Mouse (Mus musculus): ENCODE measurements at regions not wholly inside any gene's neighbourhood (a gene's known extent, or its start where the extent isn't known, plus 50 kb on each side); places are given as distances from the start of the nearest gene placed in this dataset.
A peak's percentile ranks its signal among the peaks of the same experiment; 100 is the strongest.
"Not testable (repeated sequence)": the region's sequence is repeated elsewhere in the genome, so short reads cannot be mapped to it uniquely, and the experiment has no call there.

GRCm38 (mm10) chr6:140816359-140816758 is 87.3 kb downstream of the Gm11077 start:
- no peak for DNase-seq (ENCODE audit: low read depth)

DNA sequence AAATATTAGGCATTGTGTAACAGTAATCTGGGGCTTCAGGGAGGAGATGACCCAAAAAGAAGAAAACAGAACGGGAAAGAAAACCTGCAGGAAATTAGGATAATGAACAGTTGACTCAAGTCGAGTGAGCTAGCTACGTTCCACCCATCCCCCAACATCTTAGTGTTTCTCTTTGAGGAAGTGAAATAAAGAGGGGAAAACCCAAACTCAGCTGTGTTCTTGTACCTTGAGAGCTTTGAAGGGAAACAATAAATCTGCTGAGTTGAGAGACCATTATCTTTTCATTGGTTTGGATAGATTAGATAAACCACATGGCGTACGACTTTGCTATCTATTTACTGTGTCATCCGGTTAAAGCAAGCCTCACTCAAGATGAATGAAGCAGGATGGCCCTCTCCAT is 87.7 kb downstream of the Gm11077 start:
- DNase-seq (ENCODE audit: low read depth): peak; percentile 81

DNA sequence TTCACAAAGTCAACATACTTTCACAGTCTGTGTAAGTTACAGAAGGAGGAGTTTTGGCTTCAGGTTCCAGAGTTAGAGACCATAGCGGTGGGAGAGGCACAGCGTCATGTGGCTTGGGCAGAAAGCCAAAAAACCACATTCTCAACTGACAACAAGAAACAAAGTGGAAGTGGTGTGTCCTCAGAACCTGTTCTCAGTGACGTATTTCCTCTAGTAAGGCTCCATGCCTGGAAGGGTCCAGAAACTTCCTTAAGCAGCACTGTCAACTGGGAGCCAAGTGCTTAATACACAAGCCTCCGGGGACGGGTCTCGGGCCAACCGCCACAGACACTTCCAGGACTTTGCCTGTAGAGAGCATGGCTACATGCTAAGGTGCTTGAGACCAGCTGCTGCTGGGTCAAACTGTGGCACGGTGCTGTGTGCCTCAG is 90.4 kb downstream of the Gm11077 start:
- DNase-seq (ENCODE audit: low read depth): peak; percentile 73

GRCm38 (mm10) chr6:140826522-140826921 is 97.4 kb downstream of the Gm11077 start:
- no peak for DNase-seq (ENCODE audit: low read depth)

- DNase-seq (ENCODE audit: low read depth): no peak
Observed at GRCm38 (mm10) chr6:140827651-140828050, 98.6 kb downstream of the Gm11077 start.

DNA sequence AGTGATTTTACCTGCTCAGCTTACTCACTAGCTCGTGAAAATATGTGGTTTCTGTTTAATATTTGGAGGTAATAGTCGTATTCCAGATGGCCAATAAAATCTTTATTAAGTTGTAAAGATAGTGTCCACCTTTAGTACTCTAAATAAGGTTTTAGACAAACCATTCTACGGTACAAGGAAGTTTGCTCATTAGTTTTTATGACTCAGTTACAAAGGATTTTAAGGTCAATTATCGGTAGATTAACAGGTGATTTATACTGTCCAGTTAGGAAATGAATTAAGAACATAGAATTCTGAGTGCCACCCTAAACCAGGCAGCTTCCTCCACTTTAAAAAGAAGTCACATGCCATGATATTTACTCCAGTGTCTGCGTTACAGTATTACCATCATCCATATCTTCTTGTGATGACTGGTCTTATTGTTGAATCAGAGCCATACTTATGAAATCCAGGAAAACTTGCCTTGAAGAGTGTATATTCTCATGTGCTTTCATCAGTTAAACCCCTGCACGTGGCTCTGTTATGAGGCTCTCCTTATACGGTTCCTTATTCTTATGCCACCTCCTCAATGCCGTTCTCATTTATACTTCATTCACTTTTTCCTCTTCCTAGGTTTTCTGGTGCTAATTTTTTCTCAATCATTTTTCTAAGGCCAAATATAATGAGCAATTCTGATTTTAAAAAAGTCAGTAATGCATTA is 114.4 kb downstream of the Gm11077 start:
- DNase-seq (ENCODE audit: low read depth): no peak

DNA sequence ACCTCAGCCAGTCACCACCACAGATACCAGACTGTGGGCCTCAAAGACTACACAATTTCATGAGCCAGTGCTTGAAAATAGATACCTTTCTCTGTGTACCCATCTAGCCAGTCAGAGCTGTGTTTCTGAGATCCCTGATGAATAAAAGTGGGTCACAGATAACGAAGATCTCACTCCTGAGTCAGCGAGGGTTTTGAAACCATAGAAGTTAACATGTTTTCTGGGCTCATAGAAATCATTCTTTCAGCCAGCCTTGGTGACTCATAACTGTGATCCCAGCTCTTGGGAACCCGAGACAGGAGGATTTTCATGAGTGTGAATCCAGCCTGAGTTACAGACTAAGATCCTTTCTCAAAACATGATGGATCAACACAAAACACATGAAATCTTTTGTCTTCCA is 118.1 kb downstream of the Gm11077 start:
- DNase-seq (ENCODE audit: low read depth): no peak

- DNase-seq (ENCODE audit: low read depth): no peak
Observed at GRCm38 (mm10) chr6:140852420-140852819, 123.3 kb downstream of the Gm11077 start.

DNA sequence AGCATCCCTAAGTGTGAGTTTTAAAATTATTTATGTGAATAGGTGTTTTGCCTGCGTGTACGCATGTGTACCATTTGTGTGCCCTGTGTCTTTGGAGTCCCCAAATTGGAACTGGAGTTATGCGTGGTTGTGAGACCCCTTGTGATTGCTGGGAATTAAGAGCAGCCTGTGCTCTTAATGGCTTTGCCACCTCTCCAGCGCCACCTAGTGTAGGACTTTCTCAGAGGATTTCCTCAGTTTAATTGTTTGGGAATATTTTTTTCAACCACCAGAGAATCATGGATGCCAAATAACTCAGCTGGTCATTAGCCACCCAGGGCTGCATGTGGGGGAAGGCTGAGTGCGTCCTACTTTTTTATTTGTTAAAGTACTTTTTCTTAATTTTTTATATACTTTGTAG is 124.4 kb downstream of the Gm11077 start:
- peak; percentile 70 for DNase-seq (ENCODE audit: low read depth)

- no peak for DNase-seq (ENCODE audit: low read depth)
Observed at GRCm38 (mm10) chr6:140854691-140855090, 125.6 kb downstream of the Gm11077 start.

GRCm38 (mm10) chr6:140856468-140857117 is 127.5 kb downstream of the Gm11077 start:
- no peak for DNase-seq (ENCODE audit: low read depth)

DNA sequence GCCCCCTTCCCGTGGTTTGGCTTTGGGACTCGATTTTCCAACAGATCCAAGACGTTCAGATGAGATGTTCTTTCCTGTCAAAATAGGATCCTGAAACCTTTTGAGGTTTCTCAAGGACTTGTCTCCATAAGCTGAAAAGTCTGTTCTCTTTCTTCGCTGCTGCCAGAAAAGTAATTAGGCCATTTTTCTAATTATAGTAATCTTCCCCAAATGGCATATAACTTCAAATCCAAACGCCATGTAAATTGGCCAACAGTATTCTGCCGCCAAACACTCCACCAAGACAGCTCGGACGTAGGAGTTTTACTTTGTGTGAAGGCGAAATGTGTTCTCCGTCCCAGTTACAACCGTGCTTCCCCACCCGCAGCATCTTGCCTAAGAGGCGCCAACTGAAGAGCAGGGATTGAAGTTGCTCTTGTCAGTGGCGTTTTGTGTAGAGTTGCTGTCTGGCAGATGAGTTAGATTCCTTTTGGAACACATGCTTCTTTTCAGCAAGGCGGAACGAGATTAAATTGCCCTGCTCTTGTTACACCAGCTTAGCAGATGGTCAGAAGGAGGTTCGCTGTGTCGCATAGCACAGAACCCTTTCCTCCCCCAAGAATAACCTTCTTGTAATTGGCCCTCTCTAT is 128.1 kb downstream of the Gm11077 start:
- DNase-seq (ENCODE audit: low read depth): no peak

DNA sequence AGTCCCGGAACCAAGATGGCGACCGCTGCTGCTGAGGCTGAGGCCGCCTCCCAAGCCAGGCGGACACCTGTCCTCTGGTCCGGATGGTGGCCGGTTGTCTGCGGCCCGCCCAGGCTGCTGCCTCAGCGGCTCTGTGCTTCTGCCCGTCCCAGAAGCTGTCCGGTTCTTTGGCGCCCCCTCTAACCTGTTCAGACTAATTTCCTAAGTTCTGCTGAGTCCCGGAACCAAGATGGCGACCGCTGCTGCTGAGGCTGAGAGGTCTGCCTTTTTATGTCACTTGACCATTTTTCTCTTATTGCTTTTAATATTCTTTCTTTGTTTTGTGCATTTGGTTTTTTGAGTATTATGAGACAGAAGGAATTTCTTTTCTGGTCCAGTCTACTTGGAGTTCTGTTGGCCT is 140.4 kb downstream of the Gm11077 start:
- not testable (repeated sequence) for DNase-seq (ENCODE audit: low read depth)

- no peak for DNase-seq (ENCODE audit: low read depth)
Observed at GRCm38 (mm10) chr6:140874831-140875230, 145.7 kb downstream of the Gm11077 start.

DNA sequence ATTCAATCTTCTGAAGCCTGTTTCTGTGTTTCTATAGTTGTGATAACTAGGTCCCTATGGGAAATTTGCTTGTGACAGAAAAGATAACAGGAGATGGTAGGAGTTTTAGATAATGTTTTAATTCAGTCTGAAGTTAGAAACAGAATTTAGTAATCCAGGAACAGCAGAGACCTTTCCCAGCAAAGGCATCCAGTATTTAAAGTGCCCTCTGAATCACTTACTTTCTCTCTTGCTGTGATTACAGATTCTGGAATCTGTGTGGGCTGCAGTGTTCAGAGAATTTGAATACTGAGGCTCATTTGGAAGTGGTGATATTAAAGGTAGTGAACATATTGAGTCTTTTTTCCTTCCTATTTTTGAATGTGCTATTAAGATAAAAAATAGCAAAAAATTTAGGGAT is 154.6 kb downstream of the Gm11077 start:
- DNase-seq (ENCODE audit: low read depth): no peak

DNA sequence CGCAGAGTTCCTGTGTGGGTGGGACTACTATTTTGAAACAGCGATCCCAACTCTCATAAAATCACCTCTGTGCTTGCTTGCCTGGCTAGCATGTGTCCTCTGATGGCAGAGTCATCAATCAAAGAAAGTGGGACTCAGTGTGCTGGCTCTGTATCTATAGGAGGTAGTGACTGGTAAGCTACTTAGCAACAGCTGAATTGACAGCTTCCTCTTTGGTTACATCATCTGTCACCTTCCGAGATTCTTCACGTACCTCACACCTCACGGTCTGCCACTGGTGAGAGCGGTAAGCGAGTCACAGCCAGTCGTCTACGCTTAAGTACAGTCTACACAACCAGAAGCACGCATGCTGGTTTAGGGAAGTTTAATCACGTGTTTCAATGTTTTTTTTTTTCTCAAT is 159.5 kb downstream of the Gm11077 start:
- no peak for DNase-seq (ENCODE audit: low read depth)

GRCm38 (mm10) chr6:140890060-140890459 is 161.0 kb downstream of the Gm11077 start:
- DNase-seq (ENCODE audit: low read depth): no peak

DNA sequence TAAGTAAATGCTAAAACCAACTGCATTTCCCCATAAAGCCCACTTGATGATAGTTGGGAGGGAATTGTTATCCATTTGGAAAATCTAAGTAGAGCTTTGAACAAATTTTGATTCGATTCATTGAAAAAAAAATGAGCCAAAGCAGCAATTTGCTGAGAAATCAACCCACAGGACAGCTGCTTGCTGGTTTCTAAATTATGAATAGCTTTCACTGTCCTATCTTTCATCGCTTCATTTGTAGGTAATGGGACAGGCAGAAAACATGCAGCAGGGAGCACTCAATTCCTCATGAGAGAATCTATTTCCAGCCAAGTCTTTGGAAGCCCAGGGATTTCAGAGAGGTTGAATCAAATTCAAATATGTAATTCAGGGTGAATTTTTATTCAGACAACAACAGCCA is 161.5 kb downstream of the Gm11077 start:
- no peak for DNase-seq (ENCODE audit: low read depth)

DNA sequence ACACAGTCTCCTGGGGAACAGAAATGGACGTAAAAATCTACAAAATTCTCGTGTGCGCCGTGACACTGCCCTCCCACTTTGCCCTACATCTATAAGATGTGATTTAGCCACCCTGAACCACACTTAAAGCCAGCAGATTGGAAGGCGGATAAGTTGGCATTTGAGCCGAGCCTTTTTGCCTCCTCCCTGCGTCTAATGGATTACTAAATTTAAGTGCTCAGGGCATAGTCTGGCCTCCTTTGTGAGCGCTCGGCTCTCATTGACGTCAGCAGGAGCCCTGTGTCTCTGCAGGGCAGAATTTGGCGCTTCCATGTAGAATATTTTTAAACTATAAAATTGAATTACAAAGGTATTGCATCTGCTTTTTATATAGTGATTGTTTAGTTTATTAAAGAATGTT is 165.4 kb downstream of the Gm11077 start:
- no peak for DNase-seq (ENCODE audit: low read depth)

GRCm38 (mm10) chr6:140895441-140895840 is 166.4 kb downstream of the Gm11077 start:
- no peak for DNase-seq (ENCODE audit: low read depth)

- no peak for DNase-seq (ENCODE audit: low read depth)
Observed at GRCm38 (mm10) chr6:140897111-140897510, 168.0 kb downstream of the Gm11077 start.

GRCm38 (mm10) chr6:140924319-140924981 is 195.4 kb downstream of the Gm11077 start:
- peak; percentile 4 for DNase-seq (ENCODE audit: low read depth)

- no peak for DNase-seq (ENCODE audit: low read depth)
Observed at GRCm38 (mm10) chr6:140927616-140928015, 198.5 kb downstream of the Gm11077 start.

Data from naive thymus-derived CD4-positive, alpha-beta T cell, adult 2 months (primary cell).